Mouse (Mus musculus): Measurements from ENCODE around the gene Ubfd1. TPM values are rescaled to one million over a fixed set of nuclear protein-coding genes. Genes with fewer than 3 reads are reported as not detected.

Gene Ubfd1
- polyA plus RNA-seq (2012; rRNA removed): 13.5 and 15.1 TPM in 2 replicates

GRCm38 (mm10) chr7:122066945-122067516, at the start of gene Ubfd1, which contains the start of gene Ears2:
Ubfd1 (plus strand) TSS chr7:122067175.
Ears2 (minus strand) TSS chr7:122067263.

GRCm38 (mm10) chr7:122020667-122021354, 46.2 kb upstream of the Ubfd1 start, which contains the start of gene Gga2:
Gga2 (minus strand) TSS chr7:122021222.

GRCm38 (mm10) chr7:122101747-122102244, 34.8 kb downstream of the Ubfd1 start, which contains the start of gene Ndufab1:
Ndufab1 (minus strand) TSS chr7:122101886.

Other genes with a start within 250 kb of the Ubfd1 start
- gene Scnn1b, start 202.1 kb upstream of the Ubfd1 start, polyA plus RNA-seq (2012; rRNA removed): 17.4 and 27.5 TPM in 2 replicates
- 25.6 and 26.5 TPM in 2 replicates for gene Cog7, start 85.5 kb upstream of the Ubfd1 start, polyA plus RNA-seq (2012; rRNA removed)
- gene Gga2, start 46.0 kb upstream of the Ubfd1 start, polyA plus RNA-seq (2012; rRNA removed): 16.2 and 25.3 TPM in 2 replicates
- gene Ears2, start 88 bp downstream of the Ubfd1 start, polyA plus RNA-seq (2012; rRNA removed): 11.8 and 12.7 TPM in 2 replicates
- gene Ndufab1, start 34.7 kb downstream of the Ubfd1 start, polyA plus RNA-seq (2012; rRNA removed): 849 and 1,005 TPM in 2 replicates
- 0.98 and 1.1 TPM in 2 replicates for gene Palb2, start 65.8 kb downstream of the Ubfd1 start, polyA plus RNA-seq (2012; rRNA removed)
- gene Dctn5, start 65.9 kb downstream of the Ubfd1 start, polyA plus RNA-seq (2012; rRNA removed): 58.5 and 61.5 TPM in 2 replicates
- 13.8 and 18.2 TPM in 2 replicates for gene Plk1, start 92.3 kb downstream of the Ubfd1 start, polyA plus RNA-seq (2012; rRNA removed)
- 156 and 163 TPM in 2 replicates for gene Ern2, start 119.0 kb downstream of the Ubfd1 start, polyA plus RNA-seq (2012; rRNA removed)
- 103 and 129 TPM in 2 replicates for gene Chp2, start 152.3 kb downstream of the Ubfd1 start, polyA plus RNA-seq (2012; rRNA removed)
- 5.0 and 5.6 TPM in 2 replicates for gene Prkcb, start 221.6 kb downstream of the Ubfd1 start, polyA plus RNA-seq (2012; rRNA removed)